Mouse (Mus musculus): ENCODE measurements around the gene Abcc12.

GRCm38 (mm10) chr8:86600311-86600710 lies 19.8 kb upstream of the Abcc12 start:
- TF ChIP-seq CTCF (IDR thresholded peaks at IDR 0.05; ENCODE audit: borderline replicate concordance, insufficient read depth, low read length) = no peak
- no peak for TF ChIP-seq POLR2A (IDR thresholded peaks at IDR 0.05; ENCODE audit: low read depth, low read length)
